Mouse (Mus musculus) liver, embryonic 12.5 days (tissue): ENCODE data around the gene Pnpla1. TPM values are rescaled to one million over a fixed set of nuclear protein-coding genes. Genes with fewer than 3 reads are reported as not detected.

Experiments used
- ATAC-seq: fragments of 200-750 bp; cut with Nextera tagmentation; 2 replicates; pipeline ENCODE4 v1.8.0; 2017; ENCODE audit warnings: moderate number of reproducible peaks, mild to moderate bottlenecking, moderate library complexity
- H3K27ac ChIP-seq: fragments of 300-500 bp; sonication (generic); 2 replicates; pipeline ENCODE4 v1.5.1; 2016; ENCODE audit warnings: mild to moderate bottlenecking
- H3K27me3 ChIP-seq: fragments of 300-500 bp; sonication (generic); replicated peaks from 2 replicates; pipeline ENCODE4 v1.6.1; 2016; ENCODE audit warnings: mild to moderate bottlenecking, moderate library complexity
- H3K36me3 ChIP-seq: fragments of 300-500 bp; sonication (generic); 2 replicates; pipeline ENCODE4 v1.6.1; 2016; ENCODE audit warnings: mild to moderate bottlenecking, moderate library complexity
- H3K4me1 ChIP-seq: fragments of 300-500 bp; sonication (generic); 2 replicates; pipeline ENCODE4 v1.6.1; 2016
- H3K4me2 ChIP-seq: fragments of 300-500 bp; sonication (generic); 2 replicates; pipeline ENCODE4 v1.6.1; 2016; ENCODE audit warnings: mild to moderate bottlenecking, moderate library complexity
- H3K4me3 ChIP-seq: fragments of 300-500 bp; sonication (generic); 2 replicates; pipeline ENCODE4 v1.5.1; 2016; ENCODE audit warnings: mild to moderate bottlenecking, moderate library complexity
- H3K9ac ChIP-seq: fragments of 300-500 bp; sonication (generic); 2 replicates; pipeline ENCODE4 v1.6.1; 2016; ENCODE audit warnings: mild to moderate bottlenecking, moderate library complexity
- H3K9me3 ChIP-seq: fragments of 300-500 bp; sonication (generic); replicated peaks from 2 replicates; pipeline ENCODE4 v1.6.1; 2016; ENCODE audit warnings: mild to moderate bottlenecking, moderate library complexity
- WGBS: fragments of 180-500 bp; shearing (Covaris S2); methylation state at CpG from one replicate; pipeline ENCODE4 v1.1.7; 2016; ENCODE audit not compliant: insufficient replicate concordance; 5-methylcytosine and 5-hydroxymethylcytosine counted together
- polyA plus RNA-seq: library from polyadenylated mRNA; unstranded; fragments of >200 nt; fragmentation: Nextera tagmentation; extraction: Ambion mirVana; gene quantifications from 2 replicates; pipeline ENCODE4 v1.2.1, GENCODE M21; 2016

The Pnpla1 gene
- polyA plus RNA-seq, 1 experiment from 2014 or later, result not detected

- H3K27me3 ChIP-seq, result peaks cover 36% of the 10 kb centered on the region
- WGBS, result 56% methylated on average over 5 of the region's 5 CpGs
- H3K4me1 ChIP-seq, result peaks cover 12% of the 10 kb centered on the region
- no peaks in the 10 kb centered on the region for H3K9me3 ChIP-seq
- H3K4me2 ChIP-seq, result no peak overlapping the region
- H3K9ac ChIP-seq, result no peak overlapping the region
- no peak for ATAC-seq
- H3K36me3 ChIP-seq, result no peaks in the 10 kb centered on the region
- H3K4me3 ChIP-seq, result no peak overlapping the region
- no peak overlapping the region for H3K27ac ChIP-seq
These were observed 55.0 kb downstream of the Pnpla1 start for GRCm38 (mm10) chr17:28913200-28913599.

GRCm38 (mm10) chr17:28913940-28914339 is 55.7 kb downstream of the Pnpla1 start:
- no peak overlapping the region for H3K27ac ChIP-seq
- no peaks in the 10 kb centered on the region for H3K9me3 ChIP-seq
- WGBS, result 74% methylated on average over 6 of the region's 6 CpGs
- H3K27me3 ChIP-seq, result peaks cover 29% of the 10 kb centered on the region
- no peak overlapping the region for H3K9ac ChIP-seq
- H3K4me3 ChIP-seq, result no peak overlapping the region
- H3K4me1 ChIP-seq, result peaks cover 8% of the 10 kb centered on the region
- H3K36me3 ChIP-seq, result no peaks in the 10 kb centered on the region
- H3K4me2 ChIP-seq, result no peak overlapping the region
- ATAC-seq, result no peak

- Histone ChIP-seq H3K9ac (no peak within 1 kb of the TSS), H3K9me3 (no peaks in the 10 kb centered on the region), H3K4me3 (no peak within 1 kb of the TSS), H3K36me3 (no peaks in the 10 kb centered on the region), H3K27me3 (peaks cover 16% of the 10 kb centered on the region), H3K4me2 (no peak within 1 kb of the TSS), H3K27ac (no peak within 1 kb of the TSS), H3K4me1 (no peaks in the 10 kb centered on the region)
- no peak for ATAC-seq
- WGBS, result 58% methylated on average over 12 of the region's 12 CpGs
These were observed 56.9 kb downstream of the Pnpla1 start, which contains the start of gene 4930539E08Rik for GRCm38 (mm10) chr17:28915060-28915628. Gene 4930539E08Rik, minus strand, starts transcription at chr17:28915324.

GRCm38 (mm10) chr17:28916520-28916919 is 58.3 kb downstream of the Pnpla1 start:
- no peak overlapping the region for H3K4me2 ChIP-seq
- no peak for ATAC-seq
- WGBS, result 92% methylated on average over 1 of the region's 1 CpGs

DNA sequence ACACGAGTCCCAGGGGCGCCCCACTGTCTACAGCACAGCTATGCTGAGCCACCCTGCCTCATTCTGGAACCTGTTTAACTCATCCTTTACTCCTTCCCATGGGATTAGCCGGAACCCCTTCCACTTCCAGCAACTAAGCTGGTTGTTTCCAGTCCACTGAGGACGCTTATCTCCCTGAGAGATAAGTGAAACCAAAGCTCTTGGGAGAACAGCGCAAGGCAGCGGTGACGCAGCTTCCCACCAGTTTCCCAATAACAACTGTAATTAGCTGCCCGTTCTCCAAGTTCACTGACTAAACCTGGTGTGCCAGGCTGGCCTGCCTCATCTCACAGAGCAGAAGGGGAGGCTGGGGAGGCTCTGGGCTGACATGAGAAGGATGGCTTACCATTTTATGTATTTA is 62.9 kb downstream of the Pnpla1 start:
- Histone ChIP-seq H3K36me3 (no peaks in the 10 kb centered on the region), H3K27ac (no peak overlapping the region), H3K4me1 (peaks cover 13% of the 10 kb centered on the region; the same call in 1 of the 2 replicates), H3K4me3 (no peak overlapping the region), H3K9me3 (no peaks in the 10 kb centered on the region), H3K27me3 (0 out of 2 replicates have a peak, but pooled peaks cover 13% of the 10 kb centered on the region), H3K4me2 (no peak overlapping the region), H3K9ac (no peak overlapping the region; the same call in 1 of the 2 replicates)
- WGBS, result 51% methylated on average over 8 of the region's 8 CpGs
- ATAC-seq, result no peak

More at GRCm38 (mm10) chr17:28916520-28916919, 58.3 kb downstream of the Pnpla1 start:
- Histone ChIP-seq H3K27ac (no peak overlapping the region), H3K36me3 (no peaks in the 10 kb centered on the region), H3K9me3 (no peaks in the 10 kb centered on the region), H3K4me1 (peaks cover 8% of the 10 kb centered on the region; the same call in 1 of the 2 replicates), H3K27me3 (peaks cover 19% of the 10 kb centered on the region; the same call in 1 of the 2 replicates), H3K4me3 (no peak overlapping the region), H3K9ac (no peak overlapping the region)

DNA sequence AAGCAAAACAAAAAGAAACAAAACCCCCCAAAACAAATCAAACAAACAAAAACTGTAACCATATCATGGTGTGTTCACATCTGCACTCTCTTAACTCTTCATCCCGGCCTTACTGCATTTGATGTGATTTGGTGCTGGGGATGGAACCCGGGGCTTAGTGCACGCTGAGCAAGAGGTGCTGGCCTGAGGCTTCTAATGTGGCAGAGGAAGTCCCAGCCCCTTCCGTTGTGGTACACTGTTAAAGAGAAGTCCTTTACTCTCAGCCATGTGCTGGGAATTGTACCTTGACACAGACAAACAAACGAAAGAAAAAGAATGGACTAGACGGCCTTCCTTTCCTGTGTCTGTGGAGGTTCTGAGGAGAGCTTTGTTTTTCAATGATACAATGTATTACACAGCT is 63.9 kb downstream of the Pnpla1 start:
- Histone ChIP-seq H3K9me3 (no peaks in the 10 kb centered on the region), H3K4me2 (no peak overlapping the region), H3K27ac (no peak overlapping the region), H3K27me3 (0 out of 2 replicates have a peak, but pooled peaks cover 13% of the 10 kb centered on the region), H3K4me3 (no peak overlapping the region), H3K9ac (0 out of 2 replicates have a peak overlapping the region, but pooled peaks have one; percentile 17), H3K4me1 (peaks cover 23% of the 10 kb centered on the region), H3K36me3 (no peaks in the 10 kb centered on the region)
- WGBS, result 23% methylated on average over 6 of the region's 6 CpGs
- ATAC-seq, result no peak

- no peak overlapping the region for H3K9ac ChIP-seq
- no peak overlapping the region for H3K4me3 ChIP-seq
- 72% methylated on average over 8 of the region's 8 CpGs for WGBS
- H3K4me2 ChIP-seq, result no peak overlapping the region
- no peak for ATAC-seq
- H3K27ac ChIP-seq, result no peak overlapping the region
- H3K9me3 ChIP-seq, result no peaks in the 10 kb centered on the region
- H3K36me3 ChIP-seq, result no peaks in the 10 kb centered on the region
- peaks cover 52% of the 10 kb centered on the region for H3K4me1 ChIP-seq
- 0 out of 2 replicates have a peak, but pooled peaks cover 13% of the 10 kb centered on the region for H3K27me3 ChIP-seq
These were observed 66.9 kb downstream of the Pnpla1 start for GRCm38 (mm10) chr17:28924957-28925595.

GRCm38 (mm10) chr17:28926380-28926779 is 68.2 kb downstream of the Pnpla1 start:
- Histone ChIP-seq H3K27me3 (0 out of 2 replicates have a peak, but pooled peaks cover 6% of the 10 kb centered on the region), H3K4me3 (no peak overlapping the region), H3K36me3 (no peaks in the 10 kb centered on the region), H3K9ac (no peak overlapping the region), H3K4me2 (0 out of 2 replicates have a peak overlapping the region, but pooled peaks have one; percentile 2), H3K4me1 (peaks cover 57% of the 10 kb centered on the region), H3K9me3 (no peaks in the 10 kb centered on the region), H3K27ac (no peak overlapping the region)
- ATAC-seq, result no peak
- WGBS, result 12% methylated on average over 13 of the region's 13 CpGs

DNA sequence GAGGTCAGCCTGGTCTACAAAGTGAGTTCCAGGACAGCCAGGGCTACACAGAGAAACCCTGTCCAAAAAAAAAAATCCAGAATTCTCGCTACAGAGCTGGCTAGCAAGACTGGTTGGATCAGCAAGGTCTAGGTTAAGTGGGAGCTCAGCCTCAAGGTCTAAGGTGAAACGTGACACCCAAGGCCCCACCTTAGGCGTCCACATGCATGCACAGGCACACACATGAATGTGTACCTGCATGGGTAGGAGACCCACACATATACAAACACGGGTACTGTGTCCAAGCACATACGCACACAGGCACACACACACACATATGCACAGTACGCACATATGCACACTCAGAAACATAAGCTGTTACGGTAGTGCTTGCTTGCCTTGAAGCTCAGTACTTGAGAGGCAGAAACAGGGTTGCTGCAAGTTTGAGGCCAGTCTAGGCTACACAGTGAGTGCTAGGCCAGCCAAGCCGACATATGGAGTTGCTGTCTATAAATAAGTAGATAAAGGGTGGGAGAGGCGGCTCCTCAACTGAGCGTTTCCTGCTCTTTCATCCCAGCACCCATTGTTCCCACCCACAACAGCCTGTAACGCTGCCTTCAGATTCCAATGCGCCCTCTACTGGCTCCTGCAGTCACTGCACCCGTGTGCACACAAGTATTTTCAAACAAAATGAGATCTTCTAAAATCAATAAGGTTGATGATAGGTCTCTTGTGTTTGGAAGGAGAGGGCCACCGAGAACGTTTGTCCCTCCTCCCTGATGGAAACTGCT is 68.8 kb downstream of the Pnpla1 start:
- Histone ChIP-seq H3K4me3 (no peak overlapping the region), H3K27me3 (0 out of 2 replicates have a peak, but pooled peaks cover 5% of the 10 kb centered on the region), H3K27ac (peak overlapping the region; percentile 98), H3K9ac (no peak overlapping the region), H3K4me1 (peaks cover 60% of the 10 kb centered on the region), H3K4me2 (no peak overlapping the region), H3K36me3 (no peaks in the 10 kb centered on the region), H3K9me3 (no peaks in the 10 kb centered on the region)
- 34% methylated on average over 15 of the region's 15 CpGs for WGBS
- no peak for ATAC-seq

DNA sequence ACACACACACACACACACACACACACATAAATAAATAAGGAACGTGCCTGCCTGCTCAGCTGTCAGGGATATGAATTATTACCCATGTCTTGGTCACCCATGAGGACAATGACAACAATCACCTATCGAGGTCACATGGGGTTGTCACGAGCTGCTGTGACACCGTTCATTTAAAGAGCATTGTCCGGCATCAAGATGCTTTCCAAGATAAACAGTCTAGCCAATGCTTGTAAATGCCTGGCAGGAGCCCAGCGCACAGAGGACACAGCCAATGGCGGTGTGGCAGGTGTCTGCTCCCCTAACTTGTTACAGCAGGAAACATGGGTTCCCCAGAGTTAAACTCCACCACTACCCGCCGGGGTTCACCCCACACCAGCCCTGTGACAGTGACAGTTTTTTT is 69.8 kb downstream of the Pnpla1 start:
- no peak for ATAC-seq
- H3K4me1 ChIP-seq, result peaks cover 63% of the 10 kb centered on the region
- H3K9me3 ChIP-seq, result no peaks in the 10 kb centered on the region
- no peaks in the 10 kb centered on the region for H3K36me3 ChIP-seq
- no peak overlapping the region for H3K4me3 ChIP-seq
- H3K9ac ChIP-seq, result no peak overlapping the region
- no peak overlapping the region for H3K4me2 ChIP-seq
- peak overlapping the region; percentile 98 for H3K27ac ChIP-seq
- WGBS, result 74% methylated on average over 9 of the region's 9 CpGs
- H3K27me3 ChIP-seq, result 0 out of 2 replicates have a peak, but pooled peaks cover under 1% of the 10 kb centered on the region

GRCm38 (mm10) chr17:28929369-28929768 is 71.2 kb downstream of the Pnpla1 start:
- WGBS, result 78% methylated on average over 4 of the region's 4 CpGs
- no peaks in the 10 kb centered on the region for H3K9me3 ChIP-seq
- peaks cover 67% of the 10 kb centered on the region for H3K4me1 ChIP-seq
- H3K9ac ChIP-seq, result peak overlapping the region; percentile 79
- H3K27me3 ChIP-seq, result no peaks in the 10 kb centered on the region
- H3K27ac ChIP-seq, result peak overlapping the region; percentile 98
- ATAC-seq, result no peak
- no peaks in the 10 kb centered on the region for H3K36me3 ChIP-seq
- no peak overlapping the region for H3K4me2 ChIP-seq
- no peak overlapping the region for H3K4me3 ChIP-seq
